Mouse (Mus musculus) spleen, adult 2 months (tissue): Measurements from ENCODE around the gene Ctnnb1. TPM values are rescaled to one million over a fixed set of nuclear protein-coding genes. Genes with fewer than 3 reads are reported as not detected.

Experiments used
- DNase-seq, 2 experiments: peaks; one replicate each; pipeline versions ENCODE4 v3.0.0 to v3.0.0-alpha.2; 2012 to 2021; ENCODE audit warnings: low spot score in 2 of 2, low read depth in 1 of 2
- H3K27ac ChIP-seq: fragments of 200-500 bp; 2 replicates; pipeline ENCODE4 v1.5.1; 2012; ENCODE audit warnings: low read length, inconsistent platforms; ENCODE audit not compliant: insufficient read depth
- H3K27me3 ChIP-seq: fragments of 200-500 bp; 2 replicates; pipeline ENCODE4 v1.6.1; 2012; ENCODE audit warnings: mild to moderate bottlenecking, moderate library complexity, low read length, inconsistent platforms; ENCODE audit not compliant: control insufficient read depth, insufficient read depth
- H3K36me3 ChIP-seq: fragments of 200-500 bp; 2 replicates; pipeline ENCODE4 v1.6.1; 2012; ENCODE audit warnings: mild to moderate bottlenecking, low read length, inconsistent platforms; ENCODE audit not compliant: control insufficient read depth, insufficient read depth
- H3K4me1 ChIP-seq: fragments of 200-500 bp; 2 replicates; pipeline ENCODE4 v1.6.1; 2011; ENCODE audit warnings: inconsistent platforms; ENCODE audit not compliant: control insufficient read depth, insufficient read depth, insufficient read length
- H3K4me3 ChIP-seq: fragments of 200-500 bp; 2 replicates; pipeline ENCODE4 v1.5.1; 2011; ENCODE audit warnings: mild to moderate bottlenecking, inconsistent platforms; ENCODE audit not compliant: insufficient read depth, insufficient read length; ENCODE audit errors: extremely low read depth
- CTCF ChIP-seq: fragments of 200-500 bp; IDR thresholded peaks from 2 replicates; pipeline ENCODE4 v1.5.1; 2011; ENCODE audit warnings: mild to moderate bottlenecking, inconsistent platforms; ENCODE audit not compliant: insufficient read depth, insufficient read length, insufficient replicate concordance; ENCODE audit errors: extremely low read depth
- POLR2A ChIP-seq: fragments of 200-500 bp; IDR thresholded peaks from 2 replicates; pipeline ENCODE4 v1.6.1; 2011; ENCODE audit warnings: low read depth, low read length, inconsistent platforms
- WGBS: fragments of 180-500 bp; shearing (Covaris S2); methylation state at CpG from one replicate; pipeline ENCODE4 v1.1.7; 2018; 5-methylcytosine and 5-hydroxymethylcytosine counted together
- polyA plus RNA-seq: library from polyadenylated mRNA; depleted of rRNA; stranded (reverse); fragments of >200 nt; gene quantifications from 2 replicates; pipeline ENCODE4 v1.2.3, GENCODE M21; 2012

Ctnnb1 gene
- polyA plus RNA-seq, 1 experiment, result 62.5 TPM

GRCm38 (mm10) chr9:120926126-120926525 lies 2.9 kb upstream of the Ctnnb1 start:
- Histone ChIP-seq H3K4me1 (peaks cover 6% of the 10 kb centered on the region; the same call in 1 of the 2 replicates), H3K4me3 (no peak overlapping the region), H3K27me3 (no peaks in the 10 kb centered on the region), H3K27ac (no peak overlapping the region), H3K36me3 (no peaks in the 10 kb centered on the region)
- DNase-seq, result no peak
- TF ChIP-seq POLR2A (no peak), CTCF (no peak)
- 57% methylated on average over 1 of the region's 1 CpGs for WGBS

- no peak overlapping the region for H3K4me3 ChIP-seq
- no peak for DNase-seq
Measured at GRCm38 (mm10) chr9:120926939-120927606, 1.9 kb upstream of the Ctnnb1 start.

GRCm38 (mm10) chr9:120930021-120930420 lies 1.0 kb downstream of the Ctnnb1 start:
- Histone ChIP-seq H3K27me3 (no peaks in the 10 kb centered on the region), H3K4me3 (no peak overlapping the region), H3K4me1 (no peaks in the 10 kb centered on the region), H3K36me3 (no peaks in the 10 kb centered on the region), H3K27ac (no peak overlapping the region)
- 96% methylated on average over 12 of the region's 12 CpGs for WGBS
- TF ChIP-seq POLR2A (no peak), CTCF (no peak)
- DNase-seq, result no peak

More at GRCm38 (mm10) chr9:120926939-120927606, 1.9 kb upstream of the Ctnnb1 start:
- no peaks in the 10 kb centered on the region for H3K36me3 ChIP-seq
- WGBS, result 70% methylated on average over 9 of the region's 9 CpGs
- no peaks in the 10 kb centered on the region for H3K27me3 ChIP-seq
- H3K4me1 ChIP-seq, result peaks cover 6% of the 10 kb centered on the region; the same call in 1 of the 2 replicates
- no peak overlapping the region for H3K27ac ChIP-seq
- no peak for TF ChIP-seq CTCF
- TF ChIP-seq POLR2A, result no peak

GRCm38 (mm10) chr9:120930811-120931210 lies 1.8 kb downstream of the Ctnnb1 start:
- WGBS, result 90% methylated on average over 8 of the region's 8 CpGs
- Histone ChIP-seq H3K36me3 (no peaks in the 10 kb centered on the region), H3K4me3 (no peak overlapping the region), H3K27ac (no peak overlapping the region), H3K27me3 (no peaks in the 10 kb centered on the region), H3K4me1 (peaks cover 3% of the 10 kb centered on the region; the same call in 1 of the 2 replicates)
- TF ChIP-seq POLR2A (no peak), CTCF (no peak)
- no peak for DNase-seq

- Histone ChIP-seq H3K27me3 (no peaks in the 10 kb centered on the region), H3K27ac (no peak overlapping the region), H3K4me1 (peaks cover 8% of the 10 kb centered on the region; the same call in 1 of the 2 replicates), H3K4me3 (no peak overlapping the region), H3K36me3 (no peaks in the 10 kb centered on the region)
- TF ChIP-seq POLR2A (no peak), CTCF (no peak)
- 92% methylated on average over 6 of the region's 6 CpGs for WGBS
- DNase-seq, result no peak
Measured at GRCm38 (mm10) chr9:120932371-120932770, 3.4 kb downstream of the Ctnnb1 start.

GRCm38 (mm10) chr9:120932797-120933586 lies 4.0 kb downstream of the Ctnnb1 start:
- TF ChIP-seq POLR2A (peak; percentile 99), CTCF (no peak)
- Histone ChIP-seq H3K4me3 (peak overlapping the region; percentile 98), H3K27ac (peak overlapping the region; percentile 95), H3K36me3 (no peaks in the 10 kb centered on the region), H3K27me3 (no peaks in the 10 kb centered on the region), H3K4me1 (peaks cover 12% of the 10 kb centered on the region; the same call in 1 of the 2 replicates)
- DNase-seq, result peak; percentile 89 to 93
- 11% methylated on average over 71 of the region's 78 CpGs for WGBS

GRCm38 (mm10) chr9:120933587-120933885 lies 4.5 kb downstream of the Ctnnb1 start:
- Histone ChIP-seq H3K4me3 (peak overlapping the region; percentile 98), H3K4me1 (peaks cover 16% of the 10 kb centered on the region; the same call in 1 of the 2 replicates), H3K27ac (peak overlapping the region; percentile 95), H3K36me3 (no peaks in the 10 kb centered on the region), H3K27me3 (no peaks in the 10 kb centered on the region)
- WGBS, result 3% methylated on average over 16 of the region's 58 CpGs
- TF ChIP-seq CTCF (no peak), POLR2A (no peak)
- no peak for DNase-seq
